Mouse (Mus musculus) adipocyte (in vitro differentiated cells): Measurements from ENCODE around the gene Atrip.

Experiments
- DNase-seq: peaks from one replicate; pipeline ENCODE4 v3.0.0-alpha.2; 2016; ENCODE audit warnings: low spot score

Gene Atrip

GRCm38 (mm10) chr9:109073661-109074573 is at the start of gene Atrip:
Gene Atrip, minus strand, starts transcription at chr9:109074124.
- peak; percentile 81 for DNase-seq

GRCm38 (mm10) chr9:109123266-109123665 is 49.3 kb upstream of the Atrip start:
- no peak for DNase-seq

- DNase-seq, result peak; percentile 55
Measured at GRCm38 (mm10) chr9:109122553-109123085, 48.7 kb upstream of the Atrip start.

DNA sequence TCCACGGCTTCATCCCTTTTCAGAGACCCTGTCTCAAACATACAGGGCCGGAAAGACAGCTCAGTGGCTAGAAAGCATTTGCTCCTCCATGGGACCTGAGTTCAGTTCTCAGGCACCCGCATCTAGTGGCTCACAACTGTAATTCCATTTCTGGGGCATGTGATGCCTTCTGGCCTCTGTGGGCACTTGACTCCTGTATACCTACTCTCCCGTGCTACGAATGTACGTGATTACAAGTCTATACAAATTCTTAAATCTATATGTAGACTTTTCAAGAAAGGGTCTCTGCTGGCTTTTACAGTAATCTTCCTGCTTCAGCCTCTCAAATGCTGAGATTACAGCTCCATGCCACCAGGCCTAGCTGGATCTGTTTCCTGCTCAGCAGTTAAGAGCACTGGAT is 47.0 kb upstream of the Atrip start:
- no peak for DNase-seq

DNA sequence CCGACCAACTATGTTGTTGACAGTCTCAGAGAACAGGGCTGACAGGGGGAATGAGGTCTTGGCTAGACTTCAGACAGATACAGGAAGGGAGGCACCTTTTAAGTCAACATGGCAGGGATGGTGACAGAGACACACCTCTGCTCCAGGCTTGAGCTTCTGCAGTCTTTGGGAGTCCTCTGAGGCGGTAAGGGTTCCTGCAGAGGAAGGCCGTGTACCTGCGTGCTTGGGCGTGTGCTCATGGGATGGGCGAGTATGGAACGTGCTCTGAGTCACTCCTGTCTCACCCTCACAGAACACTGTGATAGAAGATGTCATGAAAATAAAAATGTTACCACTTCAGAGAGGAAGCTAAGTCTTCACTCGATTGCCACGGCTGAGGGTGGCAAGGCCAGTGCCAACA is 45.6 kb upstream of the Atrip start:
- DNase-seq, result no peak

DNA sequence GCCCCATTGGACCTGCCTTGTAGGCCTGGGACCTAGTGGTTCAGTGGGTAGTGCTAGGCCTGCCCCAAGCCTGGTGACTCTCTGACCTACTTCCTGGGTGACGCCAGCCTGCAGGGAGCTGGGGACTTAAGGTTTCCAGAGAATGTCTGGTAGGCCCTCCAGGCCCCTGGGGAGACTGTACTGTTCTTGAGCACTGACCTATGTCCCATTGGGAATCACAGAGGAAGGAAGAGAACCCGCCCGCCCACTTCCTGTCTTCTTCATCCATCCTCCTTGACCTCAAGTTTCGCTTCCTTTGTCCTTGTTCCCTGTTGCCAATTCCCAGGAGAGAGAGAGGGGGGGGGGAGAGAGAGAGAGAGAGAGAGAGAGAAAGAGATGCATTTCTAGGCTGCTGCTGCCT is 44.2 kb upstream of the Atrip start:
- peak; percentile 8 for DNase-seq

DNA sequence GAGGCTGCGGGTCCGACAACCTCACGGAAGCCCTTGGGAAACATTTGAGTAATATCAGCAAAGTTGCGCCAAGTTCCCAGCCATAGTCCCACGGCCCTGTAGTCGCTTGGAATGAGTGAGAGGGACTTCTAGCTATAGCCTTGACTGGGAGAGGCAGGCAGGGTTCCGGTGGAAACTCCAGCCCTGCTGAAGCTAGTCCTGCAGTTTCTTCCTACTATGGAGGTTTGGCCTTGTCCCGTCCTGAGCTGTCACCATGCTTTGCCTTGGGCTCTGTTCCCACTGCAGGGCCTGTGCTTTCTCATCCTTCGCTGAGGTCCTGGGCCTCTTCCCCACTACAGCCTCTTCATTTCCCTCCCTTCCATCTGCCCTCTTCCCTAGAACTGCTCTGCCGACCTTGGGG is 42.3 kb upstream of the Atrip start:
- no peak for DNase-seq

DNA sequence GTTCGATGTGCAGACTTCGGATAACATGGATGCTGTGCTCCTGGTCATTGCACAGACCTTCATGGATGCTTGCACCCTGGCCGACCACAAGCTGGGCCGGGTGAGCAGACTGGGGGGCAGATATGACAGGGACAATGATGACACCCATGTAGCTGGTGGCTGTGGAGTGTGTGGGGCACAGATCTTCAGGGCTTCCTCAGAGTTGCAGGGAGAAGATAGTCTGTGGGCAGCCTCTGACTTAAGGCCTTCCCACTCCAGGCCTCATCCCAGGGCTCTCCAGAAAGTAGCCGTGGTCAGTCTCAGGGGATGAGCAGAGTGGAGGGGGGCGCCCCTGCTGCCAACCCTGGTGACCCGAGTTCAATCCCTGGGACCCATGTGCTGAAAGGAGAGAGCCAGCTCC is 40.9 kb upstream of the Atrip start:
- DNase-seq, result no peak

GRCm38 (mm10) chr9:109114276-109114675 is 40.4 kb upstream of the Atrip start:
- DNase-seq, result no peak

- DNase-seq, result no peak
Measured at GRCm38 (mm10) chr9:109113331-109113730, 39.4 kb upstream of the Atrip start.

GRCm38 (mm10) chr9:109111591-109111990 is 37.7 kb upstream of the Atrip start:
- no peak for DNase-seq

GRCm38 (mm10) chr9:109111101-109111500 is 37.2 kb upstream of the Atrip start:
- no peak for DNase-seq

GRCm38 (mm10) chr9:109110240-109110639 is 36.3 kb upstream of the Atrip start:
- no peak for DNase-seq

GRCm38 (mm10) chr9:109107341-109107740 is 33.4 kb upstream of the Atrip start:
- DNase-seq, result no peak

GRCm38 (mm10) chr9:109105648-109106047 is 31.7 kb upstream of the Atrip start:
- DNase-seq, result no peak

DNA sequence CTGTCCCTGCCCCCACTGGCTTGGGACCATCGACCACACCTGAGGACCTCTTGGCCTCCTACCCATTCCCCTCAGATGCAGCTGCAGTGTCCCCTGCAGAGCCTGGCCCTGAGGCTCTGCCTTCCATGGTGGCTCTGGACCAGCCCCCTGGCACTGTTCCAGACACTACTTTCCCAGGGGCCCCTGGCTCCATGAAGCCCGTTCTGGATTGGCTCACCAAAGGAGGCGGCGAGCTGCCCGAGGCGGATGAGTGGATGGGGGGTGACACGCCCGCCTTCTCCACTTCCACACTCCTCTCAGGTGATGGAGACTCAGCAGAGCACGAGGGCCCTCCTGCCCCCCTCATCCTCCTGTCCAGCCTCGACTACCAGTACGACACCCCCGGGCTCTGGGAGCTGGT is 31.1 kb upstream of the Atrip start:
- DNase-seq, result no peak

DNA sequence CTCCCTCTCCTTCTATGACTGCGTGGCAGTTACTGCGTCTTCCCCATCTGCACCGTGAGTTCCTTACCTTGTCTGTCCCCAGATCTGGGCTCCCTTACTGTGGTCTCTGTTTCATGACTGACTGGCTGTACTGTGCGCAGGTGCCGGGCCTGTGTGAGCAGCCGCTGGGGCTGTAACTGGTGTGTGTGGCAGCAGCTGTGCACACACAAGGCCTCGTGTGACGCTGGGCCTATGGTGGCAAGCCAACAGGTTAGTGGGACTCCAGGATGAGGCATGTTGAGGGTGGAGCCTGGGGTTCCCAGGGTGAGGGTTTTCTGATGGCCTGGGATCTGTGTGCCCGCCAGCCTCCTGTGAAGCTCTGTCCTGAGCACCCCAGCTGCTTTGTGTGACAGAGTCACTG is 30.2 kb upstream of the Atrip start:
- DNase-seq, result no peak

- no peak for DNase-seq
Measured at GRCm38 (mm10) chr9:109103250-109103649, 29.3 kb upstream of the Atrip start.

GRCm38 (mm10) chr9:109102541-109102940 is 28.6 kb upstream of the Atrip start:
- no peak for DNase-seq

DNA sequence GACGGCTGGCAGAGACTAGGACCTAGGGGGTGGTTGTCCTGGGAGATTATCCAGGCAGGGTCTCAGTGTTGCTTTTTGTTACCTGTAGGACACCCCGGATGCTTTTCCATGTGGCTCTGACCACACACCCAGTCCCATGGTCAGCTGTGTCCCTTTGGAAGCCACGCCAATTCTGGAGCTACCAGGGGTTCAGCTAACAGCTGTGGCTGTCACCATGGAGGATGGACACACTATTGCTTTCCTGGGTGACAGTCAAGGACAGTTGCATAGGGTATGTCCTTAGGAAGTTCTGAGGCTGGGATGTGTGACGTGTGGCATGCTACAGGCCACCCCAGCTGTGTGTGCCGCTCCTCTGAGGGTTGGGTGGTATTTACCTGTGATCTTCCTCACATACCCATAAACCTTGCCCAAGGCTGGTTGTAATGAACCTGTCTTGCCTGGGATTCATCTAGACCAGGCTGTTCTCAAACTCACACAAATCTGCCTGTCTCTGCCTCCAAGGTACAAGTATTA is 28.1 kb upstream of the Atrip start:
- no peak for DNase-seq

- no peak for DNase-seq
Measured at GRCm38 (mm10) chr9:109100307-109100928, 26.5 kb upstream of the Atrip start.

DNA sequence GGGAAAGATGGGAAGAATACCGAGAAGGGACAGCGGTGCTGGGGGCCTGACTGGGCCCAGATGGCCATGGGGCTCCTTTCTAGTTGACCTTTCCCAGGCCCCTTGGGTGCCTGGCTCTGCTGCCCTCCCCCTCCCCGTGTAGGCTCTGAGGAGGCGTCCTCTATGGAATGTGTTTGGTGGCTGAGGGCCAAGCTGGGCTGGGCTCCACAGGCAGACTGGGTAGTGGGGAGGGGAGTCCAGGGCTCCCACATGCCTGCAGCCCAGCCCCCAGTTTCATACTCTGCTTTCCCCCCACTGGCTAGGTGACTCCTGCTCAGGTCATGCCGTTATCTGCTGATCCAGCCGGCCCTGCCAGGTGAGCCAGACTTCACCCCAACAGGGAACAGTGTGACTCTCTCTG is 25.0 kb upstream of the Atrip start:
- DNase-seq, result no peak

DNA sequence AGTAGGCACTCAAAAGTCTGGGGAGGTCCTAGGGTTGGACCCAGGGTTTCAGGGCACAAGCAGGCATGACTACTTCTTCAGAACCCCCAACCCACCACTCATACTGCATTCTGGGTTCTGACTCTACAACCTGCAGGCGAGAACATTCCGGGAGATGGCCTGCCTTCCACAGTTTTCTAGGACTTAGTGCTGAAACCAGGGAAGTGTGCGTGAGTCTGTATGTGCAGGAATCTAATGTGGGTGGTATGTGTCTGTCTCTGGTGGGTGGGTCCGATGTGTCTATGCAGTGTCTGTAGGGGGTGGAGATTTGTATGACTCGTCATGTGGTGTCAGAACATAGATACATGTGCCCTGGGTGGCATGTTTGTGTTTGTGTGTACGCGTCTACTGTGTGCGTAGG is 24.4 kb upstream of the Atrip start:
- DNase-seq, result no peak
